Mouse (Mus musculus) stomach, postnatal 0 days (tissue): ENCODE measurements around the gene Gm12166. TPM values are rescaled to one million over a fixed set of nuclear protein-coding genes. Genes with fewer than 3 reads are reported as not detected.

Experiments
- ATAC-seq: fragments of 200-750 bp; cut with Nextera tagmentation; 2 replicates; pipeline ENCODE4 v1.8.0; 2017; ENCODE audit not compliant: low FRiP score, low TSS enrichment
- DNase-seq: peaks from one replicate; pipeline ENCODE4 v3.0.0-alpha.2; 2016; ENCODE audit warnings: low spot score
- H3K27ac ChIP-seq: fragments of 300-500 bp; sonication (generic); replicated peaks from 2 replicates; pipeline ENCODE4 v1.5.1; 2014; ENCODE audit warnings: mild to moderate bottlenecking, control low read depth
- H3K27me3 ChIP-seq: fragments of 300-500 bp; sonication (generic); 2 replicates; pipeline ENCODE4 v1.6.1; 2014; ENCODE audit warnings: low read length; ENCODE audit not compliant: control insufficient read depth, insufficient read depth
- H3K36me3 ChIP-seq: fragments of 300-500 bp; sonication (generic); 2 replicates; pipeline ENCODE4 v1.6.1; 2014; ENCODE audit warnings: low read length, mixed read lengths; ENCODE audit not compliant: control insufficient read depth, insufficient read depth
- H3K4me1 ChIP-seq: fragments of 300-500 bp; sonication (generic); replicated peaks from 2 replicates; pipeline ENCODE4 v1.6.1; 2014; ENCODE audit warnings: antibody characterized with exemption; ENCODE audit not compliant: control insufficient read depth, insufficient read depth
- H3K4me2 ChIP-seq: fragments of 300-500 bp; sonication (generic); replicated peaks from 2 replicates; pipeline ENCODE4 v1.6.1; 2014; ENCODE audit warnings: low read depth, mild to moderate bottlenecking, control low read depth, moderate library complexity
- H3K4me3 ChIP-seq: fragments of 300-500 bp; sonication (generic); 2 replicates; pipeline ENCODE4 v1.5.1; 2014; ENCODE audit warnings: low read depth, low read length, control low read depth
- H3K9ac ChIP-seq: fragments of 300-500 bp; sonication (generic); 2 replicates; pipeline ENCODE4 v1.6.1; 2014; ENCODE audit warnings: mild to moderate bottlenecking, low read length, control low read depth, mixed read lengths
- H3K9me3 ChIP-seq: fragments of 300-500 bp; sonication (generic); 2 replicates; pipeline ENCODE4 v1.6.1; 2016; ENCODE audit warnings: low read length; ENCODE audit not compliant: control insufficient read depth
- CTCF ChIP-seq: IDR thresholded peaks from 2 replicates; pipeline ENCODE4 v1.5.1; 2016; ENCODE audit warnings: antibody characterized with exemption, low read depth, mild to moderate bottlenecking, moderate library complexity
- EP300 ChIP-seq: optimal IDR thresholded peaks from 2 replicates; pipeline ENCODE3; 2016; ENCODE audit warnings: antibody characterized with exemption
- WGBS: fragments of 180-500 bp; shearing (Covaris S2); extraction: QIAGEN DNeasy Blood & Tissue Kit; methylation state at CpG from one replicate; pipeline ENCODE4 v1.1.7; 2014; 5-methylcytosine and 5-hydroxymethylcytosine counted together
- polyA plus RNA-seq: library from polyadenylated mRNA; unstranded; fragments of >200 nt; fragmentation: Nextera tagmentation; extraction: Ambion mirVana; gene quantifications from 2 replicates; pipeline ENCODE4 v1.2.1, GENCODE M21; 2015

The Gm12166 gene
- polyA plus RNA-seq, 1 experiment from 2014 or later: 7.0 TPM

DNA sequence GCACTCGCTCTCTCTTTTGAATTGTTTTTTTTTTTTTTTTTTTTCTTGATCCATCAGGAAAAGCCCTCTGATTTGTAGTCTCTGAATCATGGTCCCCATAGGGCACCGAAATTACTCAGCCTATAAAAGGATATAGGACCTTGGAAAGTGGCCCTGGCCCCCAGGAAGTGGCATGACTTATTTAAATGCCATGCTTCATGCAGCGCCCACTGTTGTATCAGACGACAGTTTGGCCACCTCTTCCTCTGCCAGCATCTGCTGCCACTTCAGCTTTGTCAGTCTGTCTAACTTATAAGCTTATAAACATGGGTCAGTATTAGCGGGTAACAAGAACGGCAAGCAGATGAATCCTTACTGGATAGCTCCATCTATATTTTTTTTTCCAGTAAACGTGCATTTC is 19.2 kb downstream of the Gm12166 start:
- Histone ChIP-seq H3K4me2 (no peak overlapping the region), H3K9ac (no peak overlapping the region), H3K36me3 (no peaks in the 10 kb centered on the region), H3K27ac (no peak overlapping the region), H3K9me3 (no peaks in the 10 kb centered on the region), H3K4me3 (no peak overlapping the region), H3K4me1 (no peaks in the 10 kb centered on the region), H3K27me3 (no peaks in the 10 kb centered on the region)
- TF ChIP-seq EP300 (no peak), CTCF (no peak)
- no peak for DNase-seq
- no peak for ATAC-seq
- 85% methylated on average over 7 of the region's 7 CpGs for WGBS

GRCm38 (mm10) chr11:46031470-46031869 is 20.7 kb downstream of the Gm12166 start:
- TF ChIP-seq EP300 (no peak), CTCF (peak; percentile 46)
- no peaks in the 10 kb centered on the region for H3K9me3 ChIP-seq
- no peak overlapping the region for H3K4me2 ChIP-seq
- 48% methylated on average over 3 of the region's 3 CpGs for WGBS
- H3K36me3 ChIP-seq: no peaks in the 10 kb centered on the region
- no peaks in the 10 kb centered on the region for H3K27me3 ChIP-seq
- H3K9ac ChIP-seq: no peak overlapping the region
- H3K4me3 ChIP-seq: no peak overlapping the region
- no peaks in the 10 kb centered on the region for H3K4me1 ChIP-seq
- DNase-seq: no peak
- H3K27ac ChIP-seq: no peak overlapping the region
- ATAC-seq: no peak

DNA sequence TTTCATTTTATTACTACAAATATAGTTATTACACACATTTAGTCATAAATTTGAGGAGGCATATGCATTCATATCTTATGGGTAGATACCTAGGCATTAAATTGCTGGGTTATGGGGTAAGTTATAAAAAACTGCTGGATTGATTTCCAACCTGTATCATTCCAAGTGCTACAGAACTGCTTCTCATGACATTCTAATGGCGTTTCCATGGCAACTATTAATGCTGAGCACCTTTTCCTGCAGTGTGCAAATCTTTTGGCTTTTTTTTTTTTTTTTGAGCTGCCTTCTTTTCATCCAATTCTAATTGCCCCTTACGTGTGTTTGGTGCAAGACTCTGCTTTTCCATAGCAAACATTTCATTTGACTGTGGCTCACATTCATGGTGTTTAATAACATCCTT is 22.1 kb downstream of the Gm12166 start:
- TF ChIP-seq CTCF (no peak), EP300 (no peak)
- no peak overlapping the region for H3K27ac ChIP-seq
- no peak overlapping the region for H3K9ac ChIP-seq
- H3K9me3 ChIP-seq: no peaks in the 10 kb centered on the region
- no peak for DNase-seq
- H3K4me1 ChIP-seq: no peaks in the 10 kb centered on the region
- WGBS: 76% methylated on average over 2 of the region's 2 CpGs
- no peak for ATAC-seq
- H3K4me3 ChIP-seq: no peak overlapping the region
- H3K36me3 ChIP-seq: no peaks in the 10 kb centered on the region
- H3K4me2 ChIP-seq: no peak overlapping the region
- H3K27me3 ChIP-seq: no peaks in the 10 kb centered on the region

DNA sequence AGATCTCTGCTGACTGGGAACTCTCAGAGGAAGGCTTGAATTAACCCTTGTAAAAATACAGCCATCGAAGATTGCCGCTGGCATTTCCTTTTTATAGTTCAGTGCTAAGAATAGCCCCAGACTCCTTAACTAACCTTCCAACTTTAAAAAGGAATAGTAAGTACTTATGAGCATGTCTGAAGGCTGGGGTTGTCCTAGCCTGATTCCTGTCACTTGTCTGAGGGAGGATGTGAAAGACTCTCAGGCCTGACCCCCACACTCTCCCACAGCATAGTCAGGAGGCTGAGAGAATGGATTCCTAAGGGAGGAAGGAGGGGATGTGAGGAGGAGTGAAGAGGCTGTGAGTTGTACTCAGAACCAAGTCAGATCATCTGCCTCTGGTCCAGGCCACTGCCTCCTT is 22.6 kb downstream of the Gm12166 start:
- Histone ChIP-seq H3K9ac (no peak overlapping the region), H3K36me3 (no peaks in the 10 kb centered on the region), H3K9me3 (no peaks in the 10 kb centered on the region), H3K27me3 (no peaks in the 10 kb centered on the region), H3K4me3 (no peak overlapping the region), H3K27ac (no peak overlapping the region), H3K4me2 (no peak overlapping the region), H3K4me1 (no peaks in the 10 kb centered on the region)
- TF ChIP-seq EP300 (no peak), CTCF (no peak)
- ATAC-seq: no peak
- 50% methylated on average over 2 of the region's 2 CpGs for WGBS
- no peak for DNase-seq

DNA sequence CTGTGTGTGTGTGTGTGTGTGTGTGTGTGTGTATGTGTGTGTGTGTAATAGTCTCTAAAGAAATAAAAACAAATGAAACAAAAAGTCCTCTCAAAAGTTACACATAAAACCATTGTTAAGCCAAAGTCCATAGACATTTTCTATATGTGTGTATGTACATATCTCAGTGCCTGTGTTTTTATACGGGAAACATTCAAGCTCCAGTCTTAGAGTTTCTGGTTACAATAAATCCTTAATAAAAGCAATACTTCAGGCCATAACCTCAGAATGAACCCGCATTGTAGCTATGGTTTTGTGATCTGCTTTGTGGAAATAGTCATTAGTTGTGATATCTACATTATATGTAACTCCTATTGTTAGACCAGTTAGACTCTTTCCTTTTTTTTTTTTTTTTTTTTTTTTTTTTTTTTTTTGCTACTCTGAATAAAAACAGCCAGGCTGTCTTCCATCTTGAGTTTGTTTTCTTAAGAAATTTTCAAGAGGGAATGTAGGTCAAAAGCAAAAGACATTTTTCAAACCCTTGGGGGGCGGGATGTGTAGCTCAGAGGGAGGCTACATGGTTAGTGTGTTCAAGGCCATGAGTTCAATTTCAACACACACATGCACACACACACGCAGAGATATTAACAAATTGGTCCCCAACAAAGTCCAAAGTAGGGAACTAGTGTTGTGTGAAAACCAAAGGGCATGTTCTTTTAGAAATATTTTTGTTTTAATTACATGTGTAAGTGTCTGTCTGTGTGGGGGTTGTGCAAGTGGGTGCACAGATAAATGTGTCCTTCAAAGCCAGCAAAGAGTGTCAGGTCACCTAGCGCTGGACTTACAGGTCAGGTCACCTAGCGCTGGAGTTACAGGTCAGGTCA is 23.9 kb downstream of the Gm12166 start:
- H3K4me3 ChIP-seq: no peak overlapping the region
- no peaks in the 10 kb centered on the region for H3K4me1 ChIP-seq
- H3K9me3 ChIP-seq: no peaks in the 10 kb centered on the region
- TF ChIP-seq CTCF (no peak), EP300 (no peak)
- DNase-seq (no peak), ATAC-seq (no peak)
- WGBS: 71% methylated on average over 6 of the region's 6 CpGs
- H3K36me3 ChIP-seq: no peaks in the 10 kb centered on the region
- no peaks in the 10 kb centered on the region for H3K27me3 ChIP-seq
- H3K9ac ChIP-seq: no peak overlapping the region
- H3K4me2 ChIP-seq: no peak overlapping the region
- H3K27ac ChIP-seq: no peak overlapping the region

DNA sequence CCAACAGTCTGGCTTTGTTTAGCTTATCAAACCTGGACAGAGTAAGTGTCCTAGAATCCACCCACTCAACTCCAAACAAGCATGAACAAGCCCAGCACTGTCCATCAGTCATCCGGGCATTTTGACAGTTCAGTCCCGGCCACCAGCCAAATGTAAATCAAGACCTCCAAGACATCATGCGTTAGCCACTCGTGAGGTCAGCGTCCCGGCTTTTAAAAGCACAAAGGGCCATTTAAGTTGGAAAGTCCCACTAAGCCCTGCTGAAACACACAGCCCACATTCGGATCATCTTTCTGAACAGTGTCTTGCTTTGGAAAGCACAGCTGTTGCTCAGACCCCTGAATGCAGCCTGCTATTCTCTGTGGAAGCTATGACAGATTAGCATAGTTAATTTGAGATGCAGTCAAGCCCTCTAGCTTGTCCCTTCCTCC is 26.1 kb downstream of the Gm12166 start:
- WGBS: 22% methylated on average over 7 of the region's 7 CpGs
- Histone ChIP-seq H3K27me3 (no peaks in the 10 kb centered on the region), H3K4me3 (no peak overlapping the region), H3K4me1 (no peaks in the 10 kb centered on the region), H3K9me3 (no peaks in the 10 kb centered on the region), H3K9ac (no peak overlapping the region), H3K27ac (no peak overlapping the region), H3K36me3 (no peaks in the 10 kb centered on the region), H3K4me2 (no peak overlapping the region)
- TF ChIP-seq EP300: no peak
- no peak for TF ChIP-seq CTCF
- DNase-seq: no peak
- ATAC-seq: peak; percentile 54; the same call in 1 of the 2 replicates
